Mouse (Mus musculus): Measurements from ENCODE around the gene Abca17.

- TF ChIP-seq CTCF (IDR thresholded peaks at IDR 0.05; ENCODE audit: control insufficient read depth, insufficient read depth, insufficient replicate concordance, low read depth, low read length) (no peak), POLR2A (IDR thresholded peaks at IDR 0.05; ENCODE audit: control insufficient read depth, low read depth, low read length) (no peak)
Observed at GRCm38 (mm10) chr17:24260516-24260915, 90.4 kb downstream of the Abca17 start.
